Mouse (Mus musculus) neural tube, embryonic 14.5 days (tissue): ENCODE measurements around the gene Nav2. TPM values are rescaled to one million over a fixed set of nuclear protein-coding genes. Genes with fewer than 3 reads are reported as not detected.

Experiments
- ATAC-seq: fragments of 200-750 bp; cut with Nextera tagmentation; 2 replicates; pipeline ENCODE4 v1.8.0; 2017; ENCODE audit warnings: low read depth, mild to moderate bottlenecking, moderate TSS enrichment, moderate library complexity
- H3K27ac ChIP-seq: fragments of 300-500 bp; sonication (generic); 2 replicates; pipeline ENCODE4 v1.5.1; 2014; ENCODE audit warnings: low read depth, mild to moderate bottlenecking, control low read depth, low read length, moderate library complexity, mixed read lengths
- H3K27me3 ChIP-seq: fragments of 300-500 bp; sonication (generic); 2 replicates; pipeline ENCODE4 v1.6.1; 2014; ENCODE audit warnings: low read length; ENCODE audit not compliant: control insufficient read depth, insufficient read depth
- H3K36me3 ChIP-seq: fragments of 300-500 bp; sonication (generic); 2 replicates; pipeline ENCODE4 v1.6.1; 2014; ENCODE audit warnings: low read length, mixed read lengths; ENCODE audit not compliant: control insufficient read depth, insufficient read depth
- H3K4me1 ChIP-seq: fragments of 300-500 bp; sonication (generic); 2 replicates; pipeline ENCODE4 v1.6.1; 2014; ENCODE audit warnings: low read length; ENCODE audit not compliant: control insufficient read depth, insufficient read depth
- H3K4me2 ChIP-seq: fragments of 300-500 bp; sonication (generic); 2 replicates; pipeline ENCODE4 v1.6.1; 2014; ENCODE audit warnings: mild to moderate bottlenecking, low read depth, low read length, control low read depth
- H3K4me3 ChIP-seq: fragments of 300-500 bp; sonication (generic); 2 replicates; pipeline ENCODE4 v1.5.1; 2014; ENCODE audit warnings: low read depth, low read length, control low read depth, mixed read lengths
- H3K9ac ChIP-seq: fragments of 300-500 bp; sonication (generic); replicated peaks from 2 replicates; pipeline ENCODE4 v1.6.1; 2014; ENCODE audit warnings: low read depth, mild to moderate bottlenecking, control low read depth, low read length, mixed read lengths
- H3K9me3 ChIP-seq: fragments of 300-500 bp; sonication (generic); 2 replicates; pipeline ENCODE4 v1.6.1; 2016; ENCODE audit warnings: low read length; ENCODE audit not compliant: control insufficient read depth
- WGBS: fragments of 180-500 bp; shearing (Covaris S2); extraction: QIAGEN DNeasy Blood & Tissue Kit; methylation state at CpG from one replicate; pipeline ENCODE4 v1.1.7; 2014; 5-methylcytosine and 5-hydroxymethylcytosine counted together
- polyA plus RNA-seq: library from polyadenylated mRNA; unstranded; fragments of >200 nt; fragmentation: Nextera tagmentation; extraction: Ambion mirVana; gene quantifications from 2 replicates; pipeline ENCODE4 v1.2.1, GENCODE M21; 2014

The Nav2 gene
- polyA plus RNA-seq, 1 experiment from 2014 or later = 36.5 TPM

DNA sequence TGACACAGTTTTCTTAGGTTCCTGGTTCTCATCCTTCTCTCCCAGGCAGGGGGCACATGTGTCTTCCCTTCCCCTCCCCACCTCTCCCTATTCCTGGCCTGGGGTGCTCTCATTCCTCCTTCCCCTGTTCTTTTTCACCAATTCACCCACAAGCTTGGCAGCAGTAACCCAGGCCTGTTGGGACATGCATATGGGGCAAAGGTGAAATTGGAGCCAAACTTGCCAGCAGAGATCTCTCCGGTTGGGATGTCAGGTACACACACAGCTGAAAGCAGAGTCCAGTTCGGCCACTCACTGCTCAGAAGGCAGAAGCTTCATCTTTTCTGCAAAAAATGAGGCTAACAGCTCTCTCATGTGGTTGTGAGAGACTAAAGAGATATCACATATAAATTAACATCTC, 26.3 kb downstream of the Nav2 start:
- Histone ChIP-seq H3K4me2 (no peak overlapping the region), H3K4me3 (no peak overlapping the region), H3K9ac (no peak overlapping the region), H3K27me3 (no peaks in the 10 kb centered on the region), H3K36me3 (no peaks in the 10 kb centered on the region), H3K9me3 (no peaks in the 10 kb centered on the region), H3K27ac (no peak overlapping the region), H3K4me1 (0 out of 2 replicates have a peak, but pooled peaks cover 2% of the 10 kb centered on the region)
- ATAC-seq = no peak
- WGBS = 87% methylated on average over 2 of the region's 2 CpGs

DNA sequence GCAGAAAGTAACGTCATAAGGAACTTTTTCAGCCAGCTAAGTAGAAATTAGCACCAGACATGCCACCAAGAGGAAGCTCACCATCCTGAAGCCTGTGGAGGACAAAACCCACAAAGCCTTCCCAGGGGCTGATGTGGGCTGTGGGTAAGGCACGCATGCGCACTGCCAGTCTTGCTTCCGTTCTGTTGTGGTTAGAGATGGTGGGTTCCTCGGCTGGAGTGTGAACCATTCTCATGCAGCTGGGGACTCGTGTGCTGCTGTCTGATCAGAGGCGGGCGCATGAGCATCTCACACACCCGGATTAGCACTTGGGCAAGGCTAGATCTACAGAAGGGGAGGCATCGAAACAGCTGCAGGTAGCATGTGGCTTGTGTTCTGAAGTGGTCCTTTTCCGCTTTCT, 29.0 kb downstream of the Nav2 start:
- 88% methylated on average over 11 of the region's 11 CpGs for WGBS
- H3K4me1 ChIP-seq = no peaks in the 10 kb centered on the region
- H3K27me3 ChIP-seq = no peaks in the 10 kb centered on the region

DNA sequence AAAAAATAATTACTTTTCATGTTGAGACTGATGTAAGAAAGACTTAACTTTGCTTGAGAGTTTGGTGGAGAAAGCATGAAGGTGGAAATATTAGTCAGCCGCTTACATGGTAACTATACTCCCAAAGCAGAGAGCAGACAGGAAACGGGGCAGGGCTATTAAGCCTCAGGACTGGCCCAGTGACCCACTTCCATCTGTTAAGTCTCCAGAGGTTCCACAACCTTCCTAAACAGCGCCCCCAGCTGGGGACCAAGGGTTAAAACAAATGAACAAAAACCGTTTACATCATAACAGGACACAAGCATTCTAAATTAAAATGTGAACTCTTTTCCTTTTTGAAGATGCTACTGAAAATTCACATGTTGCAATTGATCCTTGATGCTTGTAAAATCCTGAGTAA, 29.7 kb downstream of the Nav2 start:
- H3K36me3 ChIP-seq = no peaks in the 10 kb centered on the region
- no peaks in the 10 kb centered on the region for H3K4me1 ChIP-seq
- H3K27me3 ChIP-seq = no peaks in the 10 kb centered on the region
- no peak for ATAC-seq
- H3K27ac ChIP-seq = no peak overlapping the region
- no peaks in the 10 kb centered on the region for H3K9me3 ChIP-seq
- no peak overlapping the region for H3K4me2 ChIP-seq
- H3K9ac ChIP-seq = no peak overlapping the region
- H3K4me3 ChIP-seq = no peak overlapping the region
- WGBS = 38% methylated on average over 4 of the region's 4 CpGs

More for the DNA sequence above, 29.0 kb downstream of the Nav2 start:
- H3K9me3 ChIP-seq = no peaks in the 10 kb centered on the region
- no peaks in the 10 kb centered on the region for H3K36me3 ChIP-seq
- no peak for ATAC-seq
- H3K27ac ChIP-seq = no peak overlapping the region
- no peak overlapping the region for H3K9ac ChIP-seq
- H3K4me3 ChIP-seq = no peak overlapping the region
- no peak overlapping the region for H3K4me2 ChIP-seq

DNA sequence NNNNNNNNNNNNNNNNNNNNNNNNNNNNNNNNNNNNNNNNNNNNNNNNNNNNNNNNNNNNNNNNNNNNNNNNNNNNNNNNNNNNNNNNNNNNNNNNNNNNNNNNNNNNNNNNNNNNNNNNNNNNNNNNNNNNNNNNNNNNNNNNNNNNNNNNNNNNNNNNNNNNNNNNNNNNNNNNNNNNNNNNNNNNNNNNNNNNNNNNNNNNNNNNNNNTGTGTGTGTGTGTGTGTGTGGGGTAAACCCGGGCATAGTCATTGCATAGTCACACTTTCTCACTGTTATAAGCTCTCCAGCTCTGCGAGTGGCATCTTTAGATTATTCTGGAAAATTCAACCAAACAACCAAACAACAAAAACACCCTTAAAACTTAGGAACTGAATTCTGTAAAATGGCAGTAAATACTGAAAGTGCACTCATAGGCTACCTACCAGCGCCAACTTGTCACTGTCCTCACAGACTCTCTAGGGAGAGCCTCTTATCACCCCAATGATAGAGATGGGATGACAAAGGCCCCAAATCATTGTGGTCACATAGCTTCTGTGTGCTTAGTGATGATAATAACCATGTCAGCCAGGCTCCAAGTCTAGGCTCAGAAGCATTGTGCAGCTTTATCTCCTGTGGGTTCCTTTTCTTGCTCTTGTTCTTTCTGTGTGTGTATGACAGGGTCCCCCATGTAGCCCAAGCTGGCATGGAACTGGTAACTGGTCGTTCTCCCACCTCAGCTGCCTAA, 40.0 kb downstream of the Nav2 start:
- H3K4me2 ChIP-seq = no peak overlapping the region
- H3K9ac ChIP-seq = no peak overlapping the region
- H3K4me3 ChIP-seq = no peak overlapping the region
- H3K9me3 ChIP-seq = no peaks in the 10 kb centered on the region
- no peaks in the 10 kb centered on the region for H3K27me3 ChIP-seq
- no peak for ATAC-seq
- 89% methylated on average over 4 of the region's 4 CpGs for WGBS
- no peaks in the 10 kb centered on the region for H3K36me3 ChIP-seq
- no peaks in the 10 kb centered on the region for H3K4me1 ChIP-seq
- H3K27ac ChIP-seq = no peak overlapping the region

- Histone ChIP-seq H3K9me3 (no peaks in the 10 kb centered on the region), H3K4me2 (no peak overlapping the region), H3K9ac (no peak overlapping the region), H3K27me3 (no peaks in the 10 kb centered on the region), H3K36me3 (no peaks in the 10 kb centered on the region), H3K4me1 (0 out of 2 replicates have a peak, but pooled peaks cover 6% of the 10 kb centered on the region), H3K27ac (no peak overlapping the region), H3K4me3 (no peak overlapping the region)
- 91% methylated on average over 5 of the region's 5 CpGs for WGBS
- ATAC-seq = no peak
These were observed 46.0 kb downstream of the Nav2 start for GRCm38 (mm10) chr7:48954501-48954900.

DNA sequence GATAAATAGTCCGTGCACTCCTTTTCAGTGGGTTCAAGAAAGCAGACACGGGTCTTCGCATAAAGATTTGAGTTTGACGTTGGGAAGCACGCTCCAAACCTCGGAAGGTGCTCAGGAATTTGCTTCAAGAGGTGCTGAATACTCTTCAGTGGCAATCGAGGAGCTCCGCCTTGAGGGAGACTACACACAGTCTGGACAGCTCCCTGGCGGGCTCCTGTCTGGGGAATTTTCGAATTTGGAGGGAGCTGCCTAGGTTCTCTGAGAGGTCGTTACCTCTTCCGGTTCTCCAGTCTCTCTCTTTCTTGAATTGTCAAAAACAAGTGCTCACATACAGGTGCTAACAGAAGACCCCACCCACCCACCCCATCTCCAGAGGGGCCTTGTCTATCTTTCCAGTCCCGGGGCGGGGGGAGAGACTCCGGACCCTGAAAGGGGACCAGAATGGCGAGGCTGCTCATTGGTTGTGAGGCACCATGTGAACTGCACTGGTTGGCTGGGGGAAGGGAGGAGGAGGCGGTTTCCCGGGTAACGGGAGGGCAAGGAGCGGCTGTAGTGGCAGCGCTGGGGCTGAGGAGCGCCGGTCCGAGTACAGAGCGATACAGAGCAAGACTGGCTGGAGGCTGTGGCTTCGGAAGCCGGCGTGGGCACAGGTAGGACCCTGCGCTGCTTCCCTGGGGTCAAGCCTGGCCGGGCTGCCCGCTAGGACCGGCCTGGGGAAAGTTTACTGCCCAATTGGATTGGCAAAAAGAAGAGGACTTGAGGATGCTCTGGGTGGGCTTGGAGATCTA, 50.2 kb downstream of the Nav2 start:
- ATAC-seq = peak; percentile 96
- Histone ChIP-seq H3K4me1 (peaks cover 32% of the 10 kb centered on the region), H3K4me3 (peak overlapping the region; percentile 52), H3K27me3 (no peaks in the 10 kb centered on the region), H3K4me2 (peak overlapping the region; percentile 71), H3K27ac (peak overlapping the region; percentile 29; the same call in 1 of the 2 replicates), H3K9me3 (no peaks in the 10 kb centered on the region), H3K9ac (peak overlapping the region; percentile 55), H3K36me3 (no peaks in the 10 kb centered on the region)
- WGBS = 3% methylated on average over 30 of the region's 32 CpGs

DNA sequence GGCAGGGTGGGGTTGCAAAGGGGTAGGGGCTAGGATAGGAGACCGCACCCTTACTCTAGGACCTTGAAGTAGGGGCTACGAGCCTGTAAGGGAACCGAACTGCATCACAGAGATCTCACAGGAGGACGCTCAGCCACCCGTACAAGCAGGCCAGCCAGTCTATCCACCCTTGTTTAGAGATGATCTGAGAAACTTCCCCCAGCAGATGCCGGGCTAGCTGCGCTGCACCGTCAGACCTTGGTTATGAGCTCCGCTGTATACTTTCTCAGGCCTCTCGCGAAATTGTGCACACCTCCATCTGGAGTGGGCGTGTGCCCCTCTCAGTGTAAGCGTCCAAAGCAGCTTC, 50.8 kb downstream of the Nav2 start:
- H3K4me1 ChIP-seq = peaks cover 38% of the 10 kb centered on the region
- no peaks in the 10 kb centered on the region for H3K27me3 ChIP-seq
- ATAC-seq = peak; percentile 35
- H3K9ac ChIP-seq = peak overlapping the region; percentile 55
- H3K4me3 ChIP-seq = peak overlapping the region; percentile 52
- peak overlapping the region; percentile 29; the same call in 1 of the 2 replicates for H3K27ac ChIP-seq
- WGBS = 2% methylated on average over 13 of the region's 13 CpGs
- H3K4me2 ChIP-seq = peak overlapping the region; percentile 71
- H3K36me3 ChIP-seq = no peaks in the 10 kb centered on the region
- no peaks in the 10 kb centered on the region for H3K9me3 ChIP-seq

GRCm38 (mm10) chr7:48960152-48960551, 51.6 kb downstream of the Nav2 start:
- peak overlapping the region; percentile 59 for H3K9ac ChIP-seq
- peak overlapping the region; percentile 52 for H3K4me3 ChIP-seq
- no peaks in the 10 kb centered on the region for H3K9me3 ChIP-seq
- H3K4me2 ChIP-seq = peak overlapping the region; percentile 71
- no peaks in the 10 kb centered on the region for H3K36me3 ChIP-seq
- 3% methylated on average over 10 of the region's 10 CpGs for WGBS
- peaks cover 43% of the 10 kb centered on the region for H3K4me1 ChIP-seq
- H3K27me3 ChIP-seq = no peaks in the 10 kb centered on the region
- ATAC-seq = peak; percentile 35
- H3K27ac ChIP-seq = peak overlapping the region; percentile 55

GRCm38 (mm10) chr7:48961501-48961900, 53.0 kb downstream of the Nav2 start:
- no peaks in the 10 kb centered on the region for H3K9me3 ChIP-seq
- ATAC-seq = no peak
- WGBS = 31% methylated on average over 8 of the region's 8 CpGs
- peak overlapping the region; percentile 32 for H3K9ac ChIP-seq
- no peak overlapping the region for H3K27ac ChIP-seq
- no peaks in the 10 kb centered on the region for H3K36me3 ChIP-seq
- H3K4me1 ChIP-seq = peaks cover 55% of the 10 kb centered on the region
- H3K4me3 ChIP-seq = peak overlapping the region; percentile 52; the same call in 1 of the 2 replicates
- H3K4me2 ChIP-seq = peak overlapping the region; percentile 71
- H3K27me3 ChIP-seq = no peaks in the 10 kb centered on the region
